Mouse (Mus musculus): ENCODE data around the gene Ces3b. TPM values are rescaled to one million over a fixed set of nuclear protein-coding genes. Genes with fewer than 3 reads are reported as not detected.
"Not testable (repeated sequence)": the region's sequence is repeated elsewhere in the genome, so short reads cannot be mapped to it uniquely, and the experiment has no call there.

Ces3b gene
- polyA plus RNA-seq, 1 experiment = not detected

DNA sequence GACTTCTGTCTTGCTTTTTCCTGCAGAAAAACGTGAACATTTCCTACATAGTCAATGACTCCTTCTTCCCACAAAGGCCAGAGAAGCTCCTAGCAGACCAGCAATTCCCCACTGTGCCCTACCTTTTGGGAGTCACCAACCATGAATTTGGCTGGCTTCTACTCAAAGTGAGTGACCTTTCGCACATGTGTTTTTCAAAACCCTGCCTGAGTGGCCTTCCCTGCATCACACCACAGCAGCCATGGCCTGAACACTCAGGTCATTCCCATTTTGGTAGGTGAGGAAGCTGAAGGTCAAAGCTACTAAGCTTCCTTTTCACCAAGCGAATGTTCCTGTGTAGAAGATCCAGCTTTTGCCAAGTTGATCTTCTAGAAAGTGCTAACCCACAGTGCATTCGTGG lies 5.0 kb downstream of the Ces3b start:
- Histone ChIP-seq H3K4me1 (ENCODE audit: control insufficient read depth, insufficient read depth, low read length) (no peaks in the 10 kb centered on the region), H3K36me3 (ENCODE audit: control insufficient read depth, insufficient read depth, low read length) (no peaks in the 10 kb centered on the region), H3K27me3 (replicated peaks; ENCODE audit: control insufficient read depth, insufficient read depth, low read length) (no peaks in the 10 kb centered on the region), H3K27ac (ENCODE audit: insufficient read depth, low read depth, low read length) (no peak overlapping the region), H3K4me3 (ENCODE audit: insufficient read depth, low read depth, low read length) (no peak overlapping the region)
- WGBS = 57% methylated on average over 4 of the region's 4 CpGs
- peak; percentile 28 for DNase-seq
- no peak for TF ChIP-seq CTCF (conservative IDR thresholded peaks at IDR 0.05; ENCODE audit: insufficient read depth, insufficient read length, low read depth, low read length)
- no peak for TF ChIP-seq POLR2A (IDR thresholded peaks at IDR 0.05; ENCODE audit: low read depth, low read length)

DNA sequence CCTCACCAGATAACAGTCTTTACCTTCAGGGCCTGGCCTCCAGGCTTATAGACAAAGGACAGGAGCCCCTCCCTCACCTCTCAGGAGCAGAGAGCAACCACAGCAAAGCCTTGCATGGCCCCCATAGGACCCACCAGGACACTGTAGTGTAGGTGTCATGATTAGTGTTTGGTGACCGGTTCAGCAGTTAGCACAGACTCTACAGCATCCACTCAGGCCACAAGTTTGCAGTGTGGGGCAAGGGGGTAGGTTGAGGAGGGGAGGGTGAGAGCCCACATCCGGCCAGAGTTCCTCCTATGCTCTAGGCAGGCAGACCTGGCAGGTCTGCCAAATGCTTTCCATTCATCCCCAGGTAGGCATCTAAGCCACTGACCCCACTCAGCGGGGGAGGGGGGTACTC lies 10.4 kb downstream of the Ces3b start:
- Histone ChIP-seq H3K4me1 (ENCODE audit: control insufficient read depth, insufficient read depth, low read length) (no peaks in the 10 kb centered on the region), H3K27ac (ENCODE audit: insufficient read depth, low read depth, low read length) (no peak overlapping the region), H3K36me3 (ENCODE audit: control insufficient read depth, insufficient read depth, low read length) (no peaks in the 10 kb centered on the region), H3K27me3 (replicated peaks; ENCODE audit: control insufficient read depth, insufficient read depth, low read length) (no peaks in the 10 kb centered on the region), H3K4me3 (ENCODE audit: insufficient read depth, low read depth, low read length) (no peak overlapping the region)
- 78% methylated on average over 3 of the region's 3 CpGs for WGBS
- no peak for DNase-seq
- no peak for TF ChIP-seq POLR2A (IDR thresholded peaks at IDR 0.05; ENCODE audit: low read depth, low read length)
- TF ChIP-seq CTCF (conservative IDR thresholded peaks at IDR 0.05; ENCODE audit: insufficient read depth, insufficient read length, low read depth, low read length) = no peak

DNA sequence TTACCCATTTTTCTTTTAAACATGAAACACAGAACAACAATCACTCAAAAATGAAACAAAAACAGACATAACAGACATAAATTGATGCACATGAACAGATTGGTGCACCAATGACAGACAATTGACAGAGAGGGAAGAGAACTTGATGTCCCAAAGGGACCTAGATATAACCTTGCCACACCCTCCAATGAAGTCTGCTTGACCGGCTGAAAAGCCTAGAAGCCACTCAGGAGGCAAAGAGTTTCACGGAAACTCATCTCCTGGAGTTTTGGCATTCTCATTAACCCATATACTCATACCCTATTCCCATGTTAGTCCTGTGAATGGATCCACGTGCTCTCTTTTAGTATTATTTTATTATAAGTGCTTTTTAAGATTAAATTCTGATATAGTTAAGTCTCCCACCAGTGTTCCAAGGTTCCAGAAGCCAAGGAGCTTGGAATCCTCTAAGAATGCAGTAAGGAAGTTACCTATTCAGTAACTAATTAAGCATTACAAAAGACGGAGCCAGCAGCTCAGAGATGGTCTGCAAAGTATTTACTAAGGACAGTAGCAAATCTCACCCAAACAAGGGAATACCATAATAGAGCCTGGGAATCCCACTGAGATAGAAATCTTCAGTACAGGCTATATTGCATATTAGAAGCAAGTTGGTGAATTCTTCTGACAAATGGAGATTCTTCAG lies 18.7 kb downstream of the Ces3b start:
- WGBS = 54% methylated on average over 4 of the region's 4 CpGs
- not testable (repeated sequence) for H3K27me3 ChIP-seq (replicated peaks; ENCODE audit: control insufficient read depth, insufficient read depth, low read length); H3K4me3 ChIP-seq (ENCODE audit: insufficient read depth, low read depth, low read length); H3K27ac ChIP-seq (ENCODE audit: insufficient read depth, low read depth, low read length); H3K36me3 ChIP-seq (ENCODE audit: control insufficient read depth, insufficient read depth, low read length); H3K4me1 ChIP-seq (ENCODE audit: control insufficient read depth, insufficient read depth, low read length)
- peak; percentile 69 for DNase-seq

DNA sequence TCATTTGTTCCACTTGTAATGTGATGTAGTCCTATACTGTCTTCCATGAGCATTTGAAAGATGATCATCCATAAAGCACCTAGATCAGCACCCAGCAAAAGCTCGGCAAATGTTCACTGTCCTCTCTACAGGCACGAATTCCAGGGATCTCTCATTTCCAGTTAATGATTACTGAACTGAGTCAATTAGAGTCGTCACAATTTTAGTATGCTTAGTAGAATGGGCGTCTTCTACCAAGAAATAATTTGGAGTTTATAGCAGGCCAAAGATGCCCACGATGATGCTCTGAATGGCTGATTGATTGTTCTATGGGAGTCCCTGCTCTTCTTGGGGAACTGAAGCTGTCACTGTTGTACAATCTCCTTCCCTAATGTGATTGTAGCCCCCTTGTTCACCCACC lies 20.1 kb downstream of the Ces3b start:
- not testable (repeated sequence) for H3K36me3 ChIP-seq (ENCODE audit: control insufficient read depth, insufficient read depth, low read length); H3K4me1 ChIP-seq (ENCODE audit: control insufficient read depth, insufficient read depth, low read length); H3K4me3 ChIP-seq (ENCODE audit: insufficient read depth, low read depth, low read length); H3K27me3 ChIP-seq (replicated peaks; ENCODE audit: control insufficient read depth, insufficient read depth, low read length)
- DNase-seq = peak; percentile 80
- WGBS = 37% methylated on average over 5 of the region's 5 CpGs
- peak overlapping the region; percentile 86; the same call in 1 of the 2 replicates for H3K27ac ChIP-seq (ENCODE audit: insufficient read depth, low read depth, low read length)

DNA sequence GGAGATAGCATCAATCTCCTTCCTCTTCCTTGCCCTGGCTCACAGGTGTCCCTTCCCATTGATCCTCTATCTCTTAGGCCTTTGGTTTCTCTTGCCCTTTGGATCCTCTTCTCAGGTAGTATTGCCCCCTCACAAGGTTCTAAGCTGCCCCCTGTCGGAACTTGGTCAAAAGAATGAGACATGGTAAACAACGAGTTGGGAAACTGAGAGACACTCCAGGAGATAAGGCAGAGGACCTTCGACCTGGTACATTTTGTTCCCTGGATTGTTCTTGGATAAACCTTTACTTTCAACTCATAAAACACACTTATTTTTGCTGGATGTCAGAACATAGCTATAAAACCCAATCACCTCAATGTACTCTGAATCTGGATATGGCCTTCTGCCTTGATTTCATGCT lies 20.7 kb downstream of the Ces3b start:
- no peak overlapping the region for H3K4me3 ChIP-seq (ENCODE audit: insufficient read depth, low read depth, low read length)
- peak overlapping the region; percentile 86; the same call in 1 of the 2 replicates for H3K27ac ChIP-seq (ENCODE audit: insufficient read depth, low read depth, low read length)
- peak; percentile 18 for DNase-seq
- peaks cover 4% of the 10 kb centered on the region; the same call in 1 of the 2 replicates for H3K4me1 ChIP-seq (ENCODE audit: control insufficient read depth, insufficient read depth, low read length)
- WGBS = 62% methylated on average over 3 of the region's 3 CpGs
- H3K27me3 ChIP-seq (replicated peaks; ENCODE audit: control insufficient read depth, insufficient read depth, low read length) = no peaks in the 10 kb centered on the region
- TF ChIP-seq CTCF (conservative IDR thresholded peaks at IDR 0.05; ENCODE audit: insufficient read depth, insufficient read length, low read depth, low read length) = no peak; the same call in 1 of the 2 replicates
- no peak for TF ChIP-seq POLR2A (IDR thresholded peaks at IDR 0.05; ENCODE audit: low read depth, low read length)
- H3K36me3 ChIP-seq (ENCODE audit: control insufficient read depth, insufficient read depth, low read length) = no peaks in the 10 kb centered on the region

DNA sequence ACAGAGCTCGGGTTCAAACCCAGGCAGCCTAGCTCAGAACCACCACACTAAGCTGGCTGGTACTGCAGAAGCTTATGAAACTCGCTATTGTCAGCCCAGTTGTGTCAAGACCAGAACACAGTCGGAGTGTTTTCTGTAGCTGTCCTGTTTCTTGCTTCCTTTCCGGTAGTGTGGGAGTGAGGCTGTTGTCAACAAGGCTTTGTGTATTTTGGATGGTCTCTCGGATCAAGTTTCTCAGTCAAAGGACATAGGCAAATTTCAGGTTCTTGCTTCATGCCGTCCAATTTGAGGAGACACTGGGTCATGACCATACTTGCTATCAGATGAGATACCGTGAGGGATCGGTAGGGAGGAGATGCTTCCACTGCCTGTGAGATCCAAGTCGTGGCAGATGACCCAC lies 46.3 kb downstream of the Ces3b start:
- Histone ChIP-seq H3K27ac (ENCODE audit: insufficient read depth, low read depth, low read length) (no peak overlapping the region), H3K4me1 (ENCODE audit: control insufficient read depth, insufficient read depth, low read length) (no peaks in the 10 kb centered on the region), H3K27me3 (replicated peaks; ENCODE audit: control insufficient read depth, insufficient read depth, low read length) (no peaks in the 10 kb centered on the region), H3K4me3 (ENCODE audit: insufficient read depth, low read depth, low read length) (no peak overlapping the region), H3K36me3 (ENCODE audit: control insufficient read depth, insufficient read depth, low read length) (no peaks in the 10 kb centered on the region)
- DNase-seq = no peak
- WGBS = 74% methylated on average over 9 of the region's 9 CpGs
- no peak for TF ChIP-seq POLR2A (IDR thresholded peaks at IDR 0.05; ENCODE audit: low read depth, low read length)
- TF ChIP-seq CTCF (conservative IDR thresholded peaks at IDR 0.05; ENCODE audit: insufficient read depth, insufficient read length, low read depth, low read length) = no peak

DNA sequence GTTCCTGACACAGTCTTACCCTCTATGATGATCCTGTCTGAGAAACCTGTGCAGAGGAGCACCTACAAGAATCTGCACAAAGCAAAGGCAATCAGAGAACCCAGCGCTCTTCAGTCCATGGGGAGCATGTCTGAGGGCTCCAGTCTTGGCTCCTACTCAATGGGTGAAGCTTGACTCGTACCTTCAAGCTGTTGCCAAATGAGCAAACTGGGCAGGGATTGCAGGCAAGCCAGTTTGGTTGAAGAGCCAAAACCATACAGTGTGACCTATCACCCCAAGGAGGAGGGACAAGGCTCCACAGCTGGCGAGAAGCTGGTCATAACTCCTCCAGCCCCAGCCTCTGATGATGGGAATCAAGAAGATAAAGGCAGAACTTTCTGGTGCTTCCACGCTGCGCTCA lies 48.0 kb downstream of the Ces3b start, which contains the start of gene Ces4a:
Ces4a (plus strand) TSS at position 292 of the 400 bp plus-strand sequence.
- Histone ChIP-seq H3K27ac (ENCODE audit: insufficient read depth, low read depth, low read length) (no peak within 1 kb of the TSS), H3K4me3 (ENCODE audit: insufficient read depth, low read depth, low read length) (no peak within 1 kb of the TSS), H3K36me3 (ENCODE audit: control insufficient read depth, insufficient read depth, low read length) (no peaks in the 10 kb centered on the region), H3K27me3 (replicated peaks; ENCODE audit: control insufficient read depth, insufficient read depth, low read length) (no peaks in the 10 kb centered on the region), H3K4me1 (ENCODE audit: control insufficient read depth, insufficient read depth, low read length) (no peaks in the 10 kb centered on the region)
- WGBS = 84% methylated on average over 5 of the region's 5 CpGs
- DNase-seq = no peak
- TF ChIP-seq POLR2A (IDR thresholded peaks at IDR 0.05; ENCODE audit: low read depth, low read length) (no peak), CTCF (conservative IDR thresholded peaks at IDR 0.05; ENCODE audit: insufficient read depth, insufficient read length, low read depth, low read length) (no peak)
